Mouse (Mus musculus) neural tube, embryonic 11.5 days (tissue): ENCODE results near the gene Slc1a3. TPM values are rescaled to one million over a fixed set of nuclear protein-coding genes. Genes with fewer than 3 reads are reported as not detected.

Source experiments
- ATAC-seq: fragments of 200-750 bp; cut with Nextera tagmentation; 2 replicates; pipeline ENCODE4 v1.8.0; 2017; ENCODE audit warnings: moderate number of reproducible peaks, mild to moderate bottlenecking, moderate TSS enrichment, moderate library complexity; ENCODE audit not compliant: insufficient read depth, low FRiP score, low TSS enrichment
- DNase-seq: peaks from one replicate; pipeline ENCODE4 v3.0.0-alpha.2; 2015; ENCODE audit warnings: low spot score
- H3K27ac ChIP-seq: fragments of 300-500 bp; sonication (generic); 2 replicates; pipeline ENCODE4 v1.5.1; 2014; ENCODE audit warnings: low read depth, mild to moderate bottlenecking, low read length
- H3K27me3 ChIP-seq: fragments of 300-500 bp; sonication (generic); 2 replicates; pipeline ENCODE4 v1.6.1; 2014; ENCODE audit warnings: mild to moderate bottlenecking, low read length, mixed read lengths; ENCODE audit not compliant: control insufficient read depth, insufficient read depth
- H3K36me3 ChIP-seq: fragments of 300-500 bp; sonication (generic); 2 replicates; pipeline ENCODE4 v1.6.1; 2014; ENCODE audit warnings: mild to moderate bottlenecking, low read length, moderate library complexity, mixed read lengths; ENCODE audit not compliant: control insufficient read depth, insufficient read depth
- H3K4me1 ChIP-seq: fragments of 300-500 bp; sonication (generic); 2 replicates; pipeline ENCODE4 v1.6.1; 2014; ENCODE audit warnings: low read length, mixed read lengths; ENCODE audit not compliant: control insufficient read depth, insufficient read depth
- H3K4me2 ChIP-seq: fragments of 300-500 bp; sonication (generic); 2 replicates; pipeline ENCODE4 v1.6.1; 2014; ENCODE audit warnings: low read depth, mild to moderate bottlenecking, moderate library complexity
- H3K4me3 ChIP-seq: fragments of 300-500 bp; sonication (generic); 2 replicates; pipeline ENCODE4 v1.5.1; 2014; ENCODE audit warnings: low read depth, low read length
- H3K9ac ChIP-seq: fragments of 300-500 bp; sonication (generic); 2 replicates; pipeline ENCODE4 v1.6.1; 2014; ENCODE audit warnings: mild to moderate bottlenecking, low read length
- H3K9me3 ChIP-seq: fragments of 300-500 bp; sonication (generic); 2 replicates; pipeline ENCODE4 v1.6.1; 2016; ENCODE audit warnings: low read length; ENCODE audit not compliant: control insufficient read depth
- WGBS: fragments of 180-500 bp; shearing (Covaris S2); extraction: QIAGEN DNeasy Blood & Tissue Kit; methylation state at CpG from one replicate; pipeline ENCODE4 v1.1.7; 2014; 5-methylcytosine and 5-hydroxymethylcytosine counted together
- polyA plus RNA-seq: library from polyadenylated mRNA; unstranded; fragments of >200 nt; fragmentation: Nextera tagmentation; extraction: Ambion mirVana; gene quantifications from 2 replicates; pipeline ENCODE4 v1.2.1, GENCODE M21; 2014

The Slc1a3 gene
- polyA plus RNA-seq, 1 experiment from 2014 or later: 58.6 TPM

DNA sequence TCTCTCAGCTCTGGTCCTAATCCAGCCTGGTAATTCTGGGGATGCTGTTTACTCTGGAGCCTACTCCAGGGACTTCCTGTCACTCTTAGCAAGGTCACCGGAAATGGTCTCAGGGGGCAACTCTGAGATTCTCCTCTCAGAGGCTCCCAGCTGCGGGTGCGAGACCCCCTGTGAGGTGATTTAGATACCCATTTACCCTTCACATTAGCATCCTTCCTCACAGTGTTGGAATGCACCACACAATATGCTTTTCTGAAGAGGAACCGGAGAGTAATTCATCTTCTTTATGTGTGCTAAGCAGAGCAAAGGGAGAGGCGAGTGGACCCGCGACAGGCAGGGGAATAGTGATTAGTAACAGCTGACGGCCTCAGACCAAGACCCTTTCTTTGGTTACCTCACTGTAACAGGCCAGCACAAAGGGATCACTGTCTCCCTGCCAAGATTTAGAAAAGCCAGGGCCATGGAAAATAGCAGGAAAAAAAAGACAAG lies 51.0 kb downstream of the Slc1a3 start:
- ATAC-seq (peak; percentile 90), DNase-seq (peak; percentile 71)
- no peak overlapping the region for H3K9ac ChIP-seq
- no peaks in the 10 kb centered on the region for H3K9me3 ChIP-seq
- WGBS: 2% methylated on average over 8 of the region's 8 CpGs
- no peak overlapping the region for H3K4me3 ChIP-seq
- H3K4me1 ChIP-seq: peaks cover 16% of the 10 kb centered on the region; the same call in 1 of the 2 replicates
- no peaks in the 10 kb centered on the region for H3K27me3 ChIP-seq
- no peak overlapping the region for H3K4me2 ChIP-seq
- H3K27ac ChIP-seq: peak overlapping the region; percentile 83
- H3K36me3 ChIP-seq: no peaks in the 10 kb centered on the region

DNA sequence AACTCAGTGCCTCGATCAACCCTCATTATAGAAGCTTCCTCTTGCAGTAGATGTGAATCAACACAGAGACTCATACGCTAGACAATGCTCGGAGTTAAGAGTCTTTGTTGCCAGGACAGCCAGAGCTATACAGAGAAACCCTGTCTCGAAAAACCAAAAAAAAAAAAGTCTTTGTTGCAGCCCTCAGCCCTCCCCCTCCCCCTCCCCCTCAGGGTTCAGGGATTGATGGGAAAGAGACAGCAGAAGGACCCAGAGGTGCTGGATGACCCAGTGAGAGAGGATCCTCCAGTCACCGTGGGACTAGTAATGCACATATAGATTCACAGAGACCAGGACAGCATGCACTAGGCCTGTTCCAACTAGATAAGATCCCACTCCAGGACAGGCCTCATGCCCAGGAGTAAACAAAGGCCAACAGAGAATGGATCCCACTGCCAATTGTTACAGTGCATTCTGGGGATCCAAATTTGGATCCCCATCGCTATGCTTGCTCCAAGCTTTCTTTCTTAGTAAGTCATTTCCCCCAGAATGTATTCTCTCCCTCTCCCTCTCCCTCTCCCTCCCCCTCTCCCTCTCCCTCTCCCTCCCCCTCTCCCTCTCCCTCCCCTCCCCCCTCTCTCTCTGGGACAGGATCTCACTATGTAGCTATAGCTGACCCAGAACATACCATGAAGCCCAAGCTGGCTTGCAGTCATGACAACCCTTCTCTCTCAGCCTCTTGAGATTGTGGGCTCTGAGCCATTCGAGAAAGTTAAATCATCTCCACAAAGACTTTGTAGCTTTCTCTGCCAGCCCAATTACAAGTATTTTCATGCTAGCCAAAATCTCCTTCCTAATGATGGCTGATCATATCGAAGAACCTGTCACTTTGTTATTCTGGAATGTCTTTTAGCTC lies 52.2 kb downstream of the Slc1a3 start:
- Histone ChIP-seq H3K4me1 (peaks cover 16% of the 10 kb centered on the region; the same call in 1 of the 2 replicates), H3K27me3 (no peaks in the 10 kb centered on the region), H3K4me2 (no peak overlapping the region), H3K36me3 (no peaks in the 10 kb centered on the region), H3K9ac (no peak overlapping the region), H3K27ac (no peak overlapping the region), H3K4me3 (no peak overlapping the region), H3K9me3 (no peaks in the 10 kb centered on the region)
- DNase-seq: no peak
- no peak for ATAC-seq
- 71% methylated on average over 8 of the region's 8 CpGs for WGBS

DNA sequence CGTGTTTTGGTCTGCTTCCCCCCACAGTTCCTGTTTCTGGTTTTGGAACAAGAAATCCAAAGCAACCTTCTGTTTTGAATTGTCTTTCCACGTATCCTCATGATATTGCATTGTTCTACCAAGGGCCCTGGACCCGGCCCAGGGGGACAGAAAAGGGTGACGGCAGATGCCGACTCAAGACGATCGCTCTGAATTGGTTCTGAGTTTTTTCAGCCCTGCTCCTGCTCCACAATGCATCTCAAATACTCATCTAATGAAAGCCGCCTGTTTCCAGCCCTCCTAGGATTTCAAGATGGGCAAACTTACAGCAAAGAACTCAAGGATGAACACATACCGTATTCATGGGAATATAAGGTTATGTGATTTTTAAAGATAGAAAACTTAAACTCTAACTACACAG lies 55.3 kb downstream of the Slc1a3 start:
- Histone ChIP-seq H3K9me3 (no peaks in the 10 kb centered on the region), H3K9ac (no peak overlapping the region), H3K27me3 (no peaks in the 10 kb centered on the region), H3K36me3 (no peaks in the 10 kb centered on the region), H3K4me1 (peaks cover 12% of the 10 kb centered on the region; the same call in 1 of the 2 replicates), H3K27ac (no peak overlapping the region), H3K4me3 (no peak overlapping the region), H3K4me2 (no peak overlapping the region)
- ATAC-seq (no peak), DNase-seq (no peak)
- WGBS: 75% methylated on average over 9 of the region's 9 CpGs

DNA sequence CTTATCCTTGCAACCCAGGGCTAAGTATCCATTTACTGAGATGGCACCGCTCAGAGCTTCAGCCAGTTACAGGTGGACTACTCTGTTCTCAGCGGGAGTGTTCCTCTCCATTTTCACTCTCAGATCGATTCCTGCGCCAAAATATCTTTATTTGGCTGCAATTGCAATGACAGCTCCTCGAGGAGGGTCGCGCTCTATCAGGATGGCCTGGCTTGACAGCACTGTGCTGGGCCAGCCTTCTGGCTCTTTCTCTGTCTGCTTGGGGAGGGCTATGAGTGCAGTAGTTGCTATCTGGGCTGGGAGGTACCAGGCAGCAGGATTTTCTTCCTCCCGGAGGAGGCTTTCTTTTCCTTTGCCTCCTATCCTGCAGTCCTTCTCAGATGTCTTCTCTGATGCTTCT lies 57.9 kb downstream of the Slc1a3 start:
- Histone ChIP-seq H3K4me1 (no peaks in the 10 kb centered on the region), H3K27me3 (no peaks in the 10 kb centered on the region), H3K4me2 (no peak overlapping the region), H3K9me3 (no peaks in the 10 kb centered on the region), H3K9ac (no peak overlapping the region), H3K27ac (no peak overlapping the region), H3K4me3 (no peak overlapping the region), H3K36me3 (no peaks in the 10 kb centered on the region)
- ATAC-seq (no peak), DNase-seq (no peak)
- WGBS: 82% methylated on average over 8 of the region's 8 CpGs

DNA sequence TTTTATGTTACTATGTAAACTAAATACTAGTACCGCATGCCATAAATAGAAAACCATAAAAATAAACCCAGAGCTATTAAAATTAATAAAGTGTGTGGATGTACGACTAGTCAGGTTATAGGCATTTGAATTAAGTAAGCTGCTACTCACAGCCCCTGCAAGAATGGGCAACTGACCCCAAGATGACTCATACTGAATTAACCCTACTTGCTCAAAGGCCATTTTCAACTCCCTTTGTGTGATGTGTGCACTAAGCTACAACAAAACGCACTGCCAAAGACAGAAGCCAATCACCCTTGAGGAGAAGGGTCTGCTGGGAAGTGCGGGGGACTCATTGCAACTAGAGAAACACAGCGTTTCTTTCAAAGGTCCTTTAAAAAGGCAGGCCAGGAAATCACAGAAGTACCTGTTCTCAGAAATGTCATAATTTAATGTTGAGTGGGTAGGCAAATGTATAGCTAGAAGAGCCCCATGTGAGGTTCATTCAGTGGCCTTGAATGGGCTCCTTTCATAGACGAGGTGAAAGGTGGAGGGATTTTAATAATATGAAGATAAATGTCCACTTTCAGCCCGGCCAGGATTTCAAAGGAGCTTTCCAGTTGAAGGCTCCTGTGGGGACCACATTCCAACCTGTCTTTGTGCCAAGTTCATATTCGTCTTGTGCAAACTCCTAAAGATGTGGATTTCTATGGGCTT lies 66.4 kb downstream of the Slc1a3 start:
- no peak overlapping the region for H3K27ac ChIP-seq
- no peak overlapping the region for H3K4me2 ChIP-seq
- H3K9me3 ChIP-seq: no peaks in the 10 kb centered on the region
- no peak overlapping the region for H3K4me3 ChIP-seq
- 49% methylated on average over 8 of the region's 8 CpGs for whole genome bisulfite sequencing
- ATAC-seq: no peak
- no peaks in the 10 kb centered on the region for H3K36me3 ChIP-seq
- DNase-seq: no peak
- no peaks in the 10 kb centered on the region for H3K27me3 ChIP-seq
- no peak overlapping the region for H3K9ac ChIP-seq
- no peaks in the 10 kb centered on the region for H3K4me1 ChIP-seq

DNA sequence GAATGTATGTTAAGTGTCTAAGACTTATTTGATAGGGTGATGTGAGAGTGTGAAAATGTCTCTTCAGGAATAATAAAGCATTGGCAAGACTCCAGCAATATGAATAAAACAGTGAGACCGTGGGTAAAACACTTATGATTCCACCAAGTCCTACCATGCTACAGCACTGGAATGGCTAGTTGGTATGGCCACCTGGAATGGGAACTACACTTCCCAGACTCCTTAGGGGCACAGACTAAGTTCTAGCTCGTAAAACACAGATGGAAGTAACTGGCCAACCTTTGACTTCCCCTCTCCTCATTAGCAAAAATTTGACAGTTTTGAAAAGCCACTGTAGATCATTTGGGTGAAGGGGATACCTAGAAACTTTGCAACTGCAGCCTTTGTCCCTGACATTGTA lies 70.7 kb downstream of the Slc1a3 start:
- DNase-seq (no peak), ATAC-seq (no peak)
- no peak overlapping the region for H3K9ac ChIP-seq
- no peaks in the 10 kb centered on the region for H3K36me3 ChIP-seq
- H3K4me2 ChIP-seq: no peak overlapping the region
- H3K4me3 ChIP-seq: no peak overlapping the region
- no peak overlapping the region for H3K27ac ChIP-seq
- WGBS: 78% methylated on average over 2 of the region's 2 CpGs
- no peaks in the 10 kb centered on the region for H3K4me1 ChIP-seq
- no peaks in the 10 kb centered on the region for H3K27me3 ChIP-seq
- H3K9me3 ChIP-seq: no peaks in the 10 kb centered on the region

DNA sequence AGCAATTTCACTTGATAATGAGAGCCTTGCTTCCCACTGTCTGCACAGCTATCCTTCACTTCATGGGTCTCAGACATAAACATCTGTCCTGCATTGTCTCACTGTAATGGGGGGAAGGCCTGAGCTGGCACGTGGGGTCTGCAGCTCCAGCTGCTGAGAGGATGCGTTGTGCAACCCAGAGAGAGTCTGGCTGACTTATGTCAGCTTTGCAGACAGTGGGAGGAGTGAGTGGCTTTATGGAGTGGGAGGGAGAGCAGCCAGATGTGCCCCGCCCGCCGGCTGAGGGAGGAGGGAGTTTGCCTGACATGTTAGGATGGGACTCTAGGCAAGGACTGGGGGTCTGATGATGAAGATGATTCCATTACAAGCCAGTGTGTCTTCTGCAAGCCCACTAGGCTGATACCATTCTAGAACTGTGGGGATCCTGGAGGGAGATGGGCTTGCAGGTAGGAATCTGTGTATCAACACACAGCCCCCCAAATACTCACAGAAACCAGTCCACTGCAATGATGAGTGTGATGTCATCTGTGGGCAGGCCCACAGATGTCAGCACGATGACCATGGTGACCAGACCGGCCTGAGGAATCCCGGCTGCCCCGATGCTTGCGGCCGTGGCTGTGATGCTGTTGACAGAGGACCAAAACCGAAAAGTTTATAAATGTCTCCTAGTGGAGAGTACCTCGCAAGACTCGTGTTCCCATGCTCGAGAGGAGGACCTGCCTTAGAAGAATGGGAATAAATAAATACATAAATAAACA lies 71.8 kb downstream of the Slc1a3 start:
- H3K9ac ChIP-seq: no peak overlapping the region
- no peaks in the 10 kb centered on the region for H3K36me3 ChIP-seq
- H3K4me3 ChIP-seq: no peak overlapping the region
- no peak overlapping the region for H3K4me2 ChIP-seq
- ATAC-seq (no peak), DNase-seq (no peak)
- H3K27ac ChIP-seq: no peak overlapping the region
- H3K9me3 ChIP-seq: no peaks in the 10 kb centered on the region
- H3K27me3 ChIP-seq: no peaks in the 10 kb centered on the region
- H3K4me1 ChIP-seq: no peaks in the 10 kb centered on the region
- 90% methylated on average over 15 of the region's 15 CpGs for WGBS

DNA sequence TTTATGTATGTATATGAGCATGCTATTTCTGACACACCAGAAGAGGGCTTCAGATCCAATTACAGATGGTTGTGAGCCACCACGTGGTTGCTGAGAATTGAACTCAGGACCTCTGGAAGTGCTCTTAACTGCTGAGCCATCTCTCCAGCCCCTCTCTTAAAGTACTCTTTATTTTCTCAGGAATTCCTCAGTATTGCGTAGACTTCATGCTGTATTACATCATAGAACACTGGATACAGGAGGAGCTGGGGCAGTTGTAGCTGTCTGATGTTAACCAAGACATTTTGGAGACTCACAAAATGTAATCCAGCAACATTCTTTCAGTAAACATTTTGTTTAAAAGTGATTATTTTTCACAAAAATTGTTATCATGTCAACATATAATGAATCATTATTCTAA lies 73.3 kb downstream of the Slc1a3 start:
- Histone ChIP-seq H3K4me3 (no peak overlapping the region), H3K27me3 (no peaks in the 10 kb centered on the region), H3K36me3 (no peaks in the 10 kb centered on the region), H3K4me1 (peaks cover 3% of the 10 kb centered on the region), H3K9me3 (no peaks in the 10 kb centered on the region), H3K9ac (no peak overlapping the region), H3K27ac (no peak overlapping the region), H3K4me2 (no peak overlapping the region)
- no peak for ATAC-seq
- 87% methylated on average over 2 of the region's 2 CpGs for WGBS
- no peak for DNase-seq
